15 mouse cellular contexts compared by ENCODE assay signal in genomic region chr14:87631078-87631813, GRCm38 (mm10).
"Had no signal": no experiment of that assay in that cellular context is flagged by ENCODE, and none has a peak within 500 bp of the region (broad histone marks: within the 10 kb centered on the region; RNA-seq: fewer than 3 reads in every experiment).

No protein-coding gene starts in this region.

- H3K27me3 ChIP-seq: kidney, embryonic 15.5 days; liver, embryonic 15.5 days; neural tube, embryonic 13.5 days; stomach, embryonic 15.5 days had no signal

- H3K4me3 ChIP-seq: kidney, embryonic 15.5 days; left cerebral cortex, adult 2 months; limb, embryonic 10.5 days; liver, embryonic 15.5 days; neural tube, embryonic 13.5 days; stomach, embryonic 15.5 days had no signal

- H3K4me2 ChIP-seq: kidney, embryonic 15.5 days; liver, embryonic 11.5 days; liver, embryonic 15.5 days; neural tube, embryonic 13.5 days; stomach, embryonic 15.5 days had no signal

- DNase-seq: kidney, adult 2 months; kidney, postnatal 14 days; lung, adult 2 months; lung, postnatal 36 days; retina, postnatal 1 day; right cerebral cortex, postnatal 14 days; thymus, postnatal 4 days had no signal

- ATAC-seq: lung, postnatal 0 days had no signal

- H3K9ac ChIP-seq: kidney, embryonic 15.5 days; liver, embryonic 15.5 days; neural tube, embryonic 13.5 days; stomach, embryonic 15.5 days had no signal

- H3K36me3 ChIP-seq: kidney, embryonic 15.5 days; limb, embryonic 10.5 days; liver, embryonic 15.5 days; neural tube, embryonic 13.5 days; stomach, embryonic 15.5 days had no signal

- H3K4me1 ChIP-seq: kidney, embryonic 15.5 days; limb, embryonic 10.5 days; liver, embryonic 15.5 days; neural tube, embryonic 13.5 days; stomach, embryonic 15.5 days had no signal

- H3K9me3 ChIP-seq: kidney, embryonic 15.5 days; limb, embryonic 10.5 days; liver, embryonic 15.5 days; neural tube, embryonic 13.5 days; stomach, embryonic 15.5 days had no signal

- H3K27ac ChIP-seq: kidney, embryonic 15.5 days; left cerebral cortex, adult 2 months; limb, embryonic 10.5 days; liver, embryonic 15.5 days; neural tube, embryonic 13.5 days; stomach, embryonic 15.5 days had no signal
